Mouse (Mus musculus) limb, embryonic 13.5 days (tissue): Measurements from ENCODE around the gene Gbx1. TPM values are rescaled to one million over a fixed set of nuclear protein-coding genes. Genes with fewer than 3 reads are reported as not detected.
"Not testable (repeated sequence)": the region's sequence is repeated elsewhere in the genome, so short reads cannot be mapped to it uniquely, and the experiment has no call there.

ENCODE experiments used
- ATAC-seq: fragments of 200-750 bp; cut with Nextera tagmentation; 2 replicates; pipeline ENCODE4 v1.8.0; 2017; ENCODE audit warnings: low read depth, moderate number of reproducible peaks, moderate TSS enrichment; ENCODE audit not compliant: low FRiP score
- H3K27ac ChIP-seq: fragments of 300-500 bp; sonication (generic); 2 replicates; pipeline ENCODE4 v1.5.1; 2015; ENCODE audit warnings: inconsistent platforms, mild to moderate bottlenecking, moderate library complexity
- H3K27me3 ChIP-seq: fragments of 300-500 bp; sonication (generic); 2 replicates; pipeline ENCODE4 v1.6.1; 2015; ENCODE audit warnings: mild to moderate bottlenecking, inconsistent platforms
- H3K36me3 ChIP-seq: fragments of 300-500 bp; sonication (generic); 2 replicates; pipeline ENCODE4 v1.6.1; 2015; ENCODE audit warnings: inconsistent platforms, mild to moderate bottlenecking, moderate library complexity
- H3K4me1 ChIP-seq: fragments of 300-500 bp; sonication (generic); 2 replicates; pipeline ENCODE4 v1.6.1; 2015; ENCODE audit warnings: inconsistent platforms
- H3K4me2 ChIP-seq: fragments of 300-500 bp; sonication (generic); replicated peaks from 2 replicates; pipeline ENCODE4 v1.6.1; 2015; ENCODE audit warnings: inconsistent platforms, mild to moderate bottlenecking, moderate library complexity
- H3K4me3 ChIP-seq: fragments of 300-500 bp; sonication (generic); 2 replicates; pipeline ENCODE4 v1.5.1; 2015; ENCODE audit warnings: moderate library complexity, mild to moderate bottlenecking, inconsistent platforms
- H3K9ac ChIP-seq: fragments of 300-500 bp; sonication (generic); 2 replicates; pipeline ENCODE4 v1.6.1; 2015; ENCODE audit warnings: mild to moderate bottlenecking, inconsistent platforms
- H3K9me3 ChIP-seq: fragments of 300-500 bp; sonication (generic); 2 replicates; pipeline ENCODE4 v1.6.1; 2016; ENCODE audit warnings: inconsistent platforms
- WGBS: fragments of 180-500 bp; shearing (Covaris S2); methylation state at CpG from one replicate; pipeline ENCODE4 v1.1.7; 2015; 5-methylcytosine and 5-hydroxymethylcytosine counted together
- polyA plus RNA-seq: library from polyadenylated mRNA; unstranded; fragments of >200 nt; fragmentation: Nextera tagmentation; extraction: Ambion mirVana; gene quantifications from 2 replicates; pipeline ENCODE4 v1.2.1, GENCODE M21; 2015

Gene Gbx1
- not detected in 2 replicates for polyA plus RNA-seq

DNA sequence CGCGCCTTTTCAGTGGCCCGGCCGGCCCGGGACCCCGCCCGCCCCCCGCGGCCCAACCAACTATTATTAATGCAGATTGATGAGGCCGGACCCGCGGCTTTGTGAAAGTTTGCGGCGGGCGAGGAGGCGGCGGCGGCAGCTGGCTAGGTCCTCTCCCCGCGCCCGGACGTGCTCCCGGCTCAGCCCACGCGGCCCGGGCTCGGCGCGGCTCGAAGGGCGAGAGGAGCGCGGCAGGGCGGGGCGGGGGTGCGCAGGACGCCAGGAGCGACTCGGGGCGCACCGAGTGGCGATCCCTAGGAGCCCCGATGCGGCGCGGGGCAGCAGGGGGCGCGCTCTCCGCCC is at the start of gene Gbx1:
Gbx1 (minus strand) TSS at position 314 of the 342 bp plus-strand sequence.
- Histone ChIP-seq H3K9ac (peak within 1 kb of the TSS; percentile 39; the same call in 1 of the 2 replicates), H3K27ac (no peak within 1 kb of the TSS)
- WGBS, result under 1% methylated on average over 39 of the region's 49 CpGs

GRCm38 (mm10) chr5:24576801-24577182 is 49.8 kb upstream of the Gbx1 start:
- WGBS, result under 1% methylated on average over 32 of the region's 32 CpGs
- Histone ChIP-seq H3K4me1 (peaks cover 19% of the 10 kb centered on the region), H3K27me3 (no peaks in the 10 kb centered on the region), H3K4me3 (peak overlapping the region; percentile 82), H3K36me3 (peaks cover 36% of the 10 kb centered on the region), H3K4me2 (peak overlapping the region; percentile 90), H3K9ac (peak overlapping the region; percentile 84), H3K9me3 (no peaks in the 10 kb centered on the region), H3K27ac (peak overlapping the region; percentile 79; the same call in 1 of the 2 replicates)
- ATAC-seq, result peak; percentile 2

More for the DNA sequence above, at the start of gene Gbx1:
- no peak for ATAC-seq
- peak within 1 kb of the TSS; percentile 44 for H3K4me3 ChIP-seq
- peak within 1 kb of the TSS; percentile 74 for H3K4me2 ChIP-seq
- no peaks in the 10 kb centered on the region for H3K36me3 ChIP-seq
- H3K27me3 ChIP-seq, result peaks cover 98% of the 10 kb centered on the region
- H3K4me1 ChIP-seq, result peaks cover 10% of the 10 kb centered on the region
- H3K9me3 ChIP-seq, result no peaks in the 10 kb centered on the region

- ATAC-seq, result no peak
- peak overlapping the region; percentile 82 for H3K4me3 ChIP-seq
- H3K27me3 ChIP-seq, result no peaks in the 10 kb centered on the region
- H3K9me3 ChIP-seq, result no peaks in the 10 kb centered on the region
- peak overlapping the region; percentile 90 for H3K4me2 ChIP-seq
- H3K36me3 ChIP-seq, result peaks cover 44% of the 10 kb centered on the region
- H3K27ac ChIP-seq, result no peak overlapping the region
- H3K9ac ChIP-seq, result peak overlapping the region; percentile 84
- WGBS, result 87% methylated on average over 1 of the region's 1 CpGs
- peaks cover 19% of the 10 kb centered on the region for H3K4me1 ChIP-seq
Observed at GRCm38 (mm10) chr5:24575948-24576347, 48.9 kb upstream of the Gbx1 start.

DNA sequence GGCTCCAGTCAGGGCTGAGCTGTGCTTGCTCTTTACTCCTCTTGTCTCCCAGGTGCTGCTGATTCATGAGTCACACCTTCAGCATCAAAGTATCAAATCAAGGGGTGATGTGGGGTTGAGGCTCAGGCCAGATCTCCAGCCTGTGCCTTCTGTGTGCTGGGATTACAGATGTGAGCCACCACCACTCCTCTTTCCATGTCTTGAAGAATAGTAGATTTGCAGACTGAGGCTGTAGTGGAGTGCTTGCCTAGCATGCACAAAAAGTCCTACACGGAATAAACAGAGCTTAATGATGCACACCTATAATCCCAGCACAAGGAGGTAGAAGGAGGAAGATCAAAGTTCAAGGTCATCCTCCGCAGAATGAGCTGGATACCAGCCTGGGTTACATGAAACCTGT is 29.7 kb upstream of the Gbx1 start, which contains the start of gene 4931409K22Rik:
4931409K22Rik (minus strand) TSS at position 101 of the 400 bp plus-strand sequence.
- H3K4me1 ChIP-seq, result peaks cover 23% of the 10 kb centered on the region
- no peaks in the 10 kb centered on the region for H3K27me3 ChIP-seq
- H3K9me3 ChIP-seq, result no peaks in the 10 kb centered on the region
- no peak within 1 kb of the TSS for H3K4me2 ChIP-seq
- H3K9ac ChIP-seq, result no peak within 1 kb of the TSS
- ATAC-seq, result no peak
- H3K36me3 ChIP-seq, result no peaks in the 10 kb centered on the region
- 73% methylated on average over 2 of the region's 2 CpGs for WGBS
- H3K27ac ChIP-seq, result no peak within 1 kb of the TSS
- no peak within 1 kb of the TSS for H3K4me3 ChIP-seq

DNA sequence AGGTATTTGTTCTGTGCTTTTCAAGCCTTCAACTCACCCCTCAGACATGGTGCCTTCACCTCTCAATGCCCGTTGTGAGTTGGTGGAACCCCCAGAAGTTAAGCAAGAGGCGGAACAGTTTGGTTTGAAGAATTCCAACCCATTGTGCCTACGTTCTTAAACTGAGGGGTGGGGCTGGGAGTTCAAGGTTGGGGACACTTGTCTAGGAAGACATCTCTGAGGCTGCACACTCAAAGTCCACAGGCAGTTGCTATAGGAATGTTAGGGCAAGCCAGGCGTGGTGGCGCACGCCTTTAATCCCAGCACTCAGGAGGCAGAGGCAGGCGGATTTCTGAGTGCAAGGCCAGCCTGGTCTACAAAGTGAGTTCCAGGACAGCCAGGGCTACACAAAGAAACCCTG is 28.3 kb upstream of the Gbx1 start:
- not testable (repeated sequence) for H3K4me3 ChIP-seq, H3K4me2 ChIP-seq, H3K27ac ChIP-seq, H3K9ac ChIP-seq, H3K27me3 ChIP-seq, H3K9me3 ChIP-seq, ATAC-seq, H3K36me3 ChIP-seq
- H3K4me1 ChIP-seq, result peaks cover 37% of the 10 kb centered on the region
- WGBS, result 90% methylated on average over 7 of the region's 7 CpGs

DNA sequence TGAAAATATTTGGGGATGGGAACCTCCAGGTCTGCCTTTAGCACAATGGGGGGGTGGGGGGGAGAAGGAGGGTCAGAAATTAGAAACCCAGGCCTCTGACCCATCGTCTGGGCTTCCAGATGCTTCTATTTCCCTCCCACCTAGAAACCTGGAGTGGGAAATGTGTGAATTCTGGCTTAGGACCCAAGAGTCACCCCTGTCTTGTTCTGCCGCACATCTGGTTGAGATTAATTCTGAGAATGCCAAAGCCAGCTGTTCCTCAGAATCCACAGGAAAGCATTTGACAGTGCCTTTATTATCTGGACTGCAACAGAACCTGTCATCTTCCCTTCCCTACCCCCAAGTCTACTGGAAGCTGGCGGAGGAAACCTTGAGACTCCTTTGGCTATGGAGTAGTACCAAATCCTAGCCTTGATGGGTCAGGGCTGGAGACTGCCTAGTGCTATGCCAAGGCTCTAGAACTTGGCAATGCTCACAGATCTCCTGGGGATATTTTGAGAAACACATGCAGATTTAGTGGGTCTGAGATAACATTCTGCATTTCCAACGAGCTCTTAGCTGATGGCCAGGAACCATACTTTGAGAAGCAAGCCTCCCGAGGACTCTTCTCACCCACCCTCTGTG is 26.7 kb upstream of the Gbx1 start:
- Histone ChIP-seq H3K9me3 (no peaks in the 10 kb centered on the region), H3K4me2 (0 out of 2 replicates have a peak overlapping the region, but pooled peaks have one; percentile 14), H3K9ac (no peak overlapping the region), H3K27me3 (peaks cover 12% of the 10 kb centered on the region), H3K36me3 (no peaks in the 10 kb centered on the region), H3K4me1 (peaks cover 38% of the 10 kb centered on the region), H3K4me3 (no peak overlapping the region), H3K27ac (peak overlapping the region; percentile 55; the same call in 1 of the 2 replicates)
- 37% methylated on average over 5 of the region's 5 CpGs for WGBS
- ATAC-seq, result peak; percentile 62; the same call in 1 of the 2 replicates

GRCm38 (mm10) chr5:24551317-24551688 is 24.3 kb upstream of the Gbx1 start:
- Histone ChIP-seq H3K27ac (no peak overlapping the region), H3K9me3 (no peaks in the 10 kb centered on the region), H3K4me1 (peaks cover 38% of the 10 kb centered on the region), H3K9ac (0 out of 2 replicates have a peak overlapping the region, but pooled peaks have one; percentile 2), H3K27me3 (peaks cover 12% of the 10 kb centered on the region), H3K4me3 (peak overlapping the region; percentile 3; the same call in 1 of the 2 replicates), H3K36me3 (no peaks in the 10 kb centered on the region), H3K4me2 (peak overlapping the region; percentile 56)
- ATAC-seq, result no peak
- WGBS, result 59% methylated on average over 2 of the region's 2 CpGs

- Histone ChIP-seq H3K9ac (0 out of 2 replicates have a peak overlapping the region, but pooled peaks have one; percentile 2), H3K27me3 (peaks cover 12% of the 10 kb centered on the region), H3K4me2 (peak overlapping the region; percentile 56), H3K9me3 (no peaks in the 10 kb centered on the region), H3K4me3 (peak overlapping the region; percentile 3; the same call in 1 of the 2 replicates), H3K4me1 (peaks cover 38% of the 10 kb centered on the region), H3K36me3 (no peaks in the 10 kb centered on the region), H3K27ac (no peak overlapping the region)
- ATAC-seq, result peak; percentile 52; the same call in 1 of the 2 replicates
- WGBS, result 26% methylated on average over 26 of the region's 26 CpGs
Observed at GRCm38 (mm10) chr5:24550598-24551316, 23.8 kb upstream of the Gbx1 start.

DNA sequence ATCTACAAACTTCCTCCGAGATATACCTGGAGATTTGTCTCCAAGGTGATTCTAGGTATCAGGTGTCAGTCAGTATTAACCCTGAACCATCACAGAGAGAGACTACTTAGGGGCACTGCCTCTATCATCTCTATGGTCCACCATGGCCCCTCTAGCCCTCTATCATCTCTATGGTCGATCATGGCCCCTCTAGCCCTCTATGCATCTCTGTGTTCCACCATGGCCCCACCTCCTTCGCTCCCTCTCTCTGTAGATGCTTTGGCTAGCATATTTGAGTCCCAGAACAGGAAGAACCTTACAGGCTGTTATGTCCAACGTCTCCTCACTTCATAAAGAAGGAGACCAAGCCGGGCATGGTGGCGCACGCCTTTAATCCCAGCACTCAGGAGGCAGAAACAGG is 15.6 kb upstream of the Gbx1 start:
- H3K36me3 ChIP-seq, result no peaks in the 10 kb centered on the region
- no peak overlapping the region for H3K9ac ChIP-seq
- H3K4me3 ChIP-seq, result no peak overlapping the region
- no peak overlapping the region for H3K27ac ChIP-seq
- no peak overlapping the region for H3K4me2 ChIP-seq
- no peak for ATAC-seq
- no peaks in the 10 kb centered on the region for H3K9me3 ChIP-seq
- WGBS, result 78% methylated on average over 7 of the region's 7 CpGs
- H3K27me3 ChIP-seq, result peaks cover 5% of the 10 kb centered on the region; the same call in 1 of the 2 replicates
- H3K4me1 ChIP-seq, result peaks cover 28% of the 10 kb centered on the region

DNA sequence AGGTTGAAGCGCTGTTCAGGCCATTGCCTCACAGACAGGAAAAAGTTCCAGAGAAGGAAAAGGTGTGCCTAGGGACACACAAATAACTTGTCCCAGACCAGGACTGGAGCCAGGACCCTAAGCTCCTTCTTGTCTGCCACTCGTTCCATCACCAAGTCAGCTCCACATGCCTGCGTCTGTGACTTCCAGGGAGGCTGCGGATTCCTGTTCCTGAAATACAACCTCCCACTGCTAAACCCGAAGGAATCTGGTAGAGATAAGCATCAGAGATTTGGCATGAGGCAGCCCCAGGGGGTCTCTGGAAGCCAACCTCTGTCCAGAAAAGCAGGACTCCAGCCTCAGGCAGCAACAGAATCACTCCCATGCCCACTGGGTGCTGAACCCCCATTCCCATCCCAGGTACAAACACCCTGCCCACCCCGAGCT is 14.2 kb upstream of the Gbx1 start:
- ATAC-seq, result peak; percentile 41; the same call in 1 of the 2 replicates
- H3K27ac ChIP-seq, result peak overlapping the region; percentile 67; the same call in 1 of the 2 replicates
- H3K4me1 ChIP-seq, result peaks cover 28% of the 10 kb centered on the region
- 14% methylated on average over 6 of the region's 6 CpGs for WGBS
- no peaks in the 10 kb centered on the region for H3K9me3 ChIP-seq
- 0 out of 2 replicates have a peak overlapping the region, but pooled peaks have one; percentile 46 for H3K9ac ChIP-seq
- H3K4me3 ChIP-seq, result 0 out of 2 replicates have a peak overlapping the region, but pooled peaks have one; percentile 19
- peaks cover 14% of the 10 kb centered on the region; the same call in 1 of the 2 replicates for H3K27me3 ChIP-seq
- no peaks in the 10 kb centered on the region for H3K36me3 ChIP-seq
- peak overlapping the region; percentile 55 for H3K4me2 ChIP-seq

DNA sequence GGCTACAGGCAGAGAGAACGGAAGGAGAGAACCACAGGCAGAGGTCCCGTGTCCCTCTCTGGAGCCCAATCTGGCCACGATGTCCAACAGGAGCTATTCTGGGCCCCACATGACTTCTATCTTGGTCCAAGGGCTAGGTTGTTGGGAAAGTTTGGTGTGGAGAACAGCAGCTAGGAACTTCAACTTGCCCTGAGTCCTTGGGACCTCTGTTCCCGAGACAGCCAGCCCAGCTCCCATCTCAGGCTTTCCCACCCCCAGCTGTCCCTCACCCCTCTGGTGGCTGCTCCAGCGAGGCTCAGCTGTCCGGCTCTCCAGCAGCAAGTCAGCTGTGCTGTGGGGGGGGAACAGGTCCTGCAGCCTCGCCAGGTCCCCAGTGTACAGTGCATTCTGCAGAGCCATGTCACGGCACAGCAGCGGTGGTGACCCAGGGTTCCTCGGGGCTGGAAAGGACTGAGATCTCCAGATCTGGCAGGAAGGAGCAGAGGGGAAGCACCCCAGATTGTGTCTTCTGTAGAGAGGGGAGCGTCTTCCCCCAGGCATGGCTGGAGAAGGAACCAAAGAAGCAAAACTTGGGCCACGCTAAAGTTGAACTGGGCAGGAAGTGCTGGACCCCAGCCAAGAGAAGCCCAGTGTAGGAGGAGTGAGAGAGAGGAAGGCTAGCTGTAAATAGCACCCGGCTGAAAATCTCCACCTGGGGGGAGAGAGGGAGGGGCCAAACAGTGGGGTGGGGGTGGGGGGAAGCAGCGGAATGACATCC is 13.6 kb upstream of the Gbx1 start, which contains the start of gene Asb10:
Asb10 (minus strand) TSS at position 592 of the 757 bp plus-strand sequence.
- H3K9ac ChIP-seq, result peak within 1 kb of the TSS; percentile 46; the same call in 1 of the 2 replicates
- H3K4me2 ChIP-seq, result peak within 1 kb of the TSS; percentile 55
- peak; percentile 58 for ATAC-seq
- peak within 1 kb of the TSS; percentile 19; the same call in 1 of the 2 replicates for H3K4me3 ChIP-seq
- peak within 1 kb of the TSS; percentile 67; the same call in 1 of the 2 replicates for H3K27ac ChIP-seq
- 25% methylated on average over 14 of the region's 14 CpGs for WGBS
- H3K36me3 ChIP-seq, result no peaks in the 10 kb centered on the region
- H3K4me1 ChIP-seq, result peaks cover 28% of the 10 kb centered on the region
- no peaks in the 10 kb centered on the region for H3K9me3 ChIP-seq
- H3K27me3 ChIP-seq, result peaks cover 18% of the 10 kb centered on the region; the same call in 1 of the 2 replicates
